Mouse (Mus musculus) liver, adult (tissue): Measurements from ENCODE around the gene Map4k3.

Experiments used
- GATA4 ChIP-seq: IDR thresholded peaks from 2 replicates; pipeline ENCODE4 v1.6.1; 2014; ENCODE audit warnings: mild to moderate bottlenecking, low read length; ENCODE audit not compliant: insufficient replicate concordance

Map4k3 gene

DNA sequence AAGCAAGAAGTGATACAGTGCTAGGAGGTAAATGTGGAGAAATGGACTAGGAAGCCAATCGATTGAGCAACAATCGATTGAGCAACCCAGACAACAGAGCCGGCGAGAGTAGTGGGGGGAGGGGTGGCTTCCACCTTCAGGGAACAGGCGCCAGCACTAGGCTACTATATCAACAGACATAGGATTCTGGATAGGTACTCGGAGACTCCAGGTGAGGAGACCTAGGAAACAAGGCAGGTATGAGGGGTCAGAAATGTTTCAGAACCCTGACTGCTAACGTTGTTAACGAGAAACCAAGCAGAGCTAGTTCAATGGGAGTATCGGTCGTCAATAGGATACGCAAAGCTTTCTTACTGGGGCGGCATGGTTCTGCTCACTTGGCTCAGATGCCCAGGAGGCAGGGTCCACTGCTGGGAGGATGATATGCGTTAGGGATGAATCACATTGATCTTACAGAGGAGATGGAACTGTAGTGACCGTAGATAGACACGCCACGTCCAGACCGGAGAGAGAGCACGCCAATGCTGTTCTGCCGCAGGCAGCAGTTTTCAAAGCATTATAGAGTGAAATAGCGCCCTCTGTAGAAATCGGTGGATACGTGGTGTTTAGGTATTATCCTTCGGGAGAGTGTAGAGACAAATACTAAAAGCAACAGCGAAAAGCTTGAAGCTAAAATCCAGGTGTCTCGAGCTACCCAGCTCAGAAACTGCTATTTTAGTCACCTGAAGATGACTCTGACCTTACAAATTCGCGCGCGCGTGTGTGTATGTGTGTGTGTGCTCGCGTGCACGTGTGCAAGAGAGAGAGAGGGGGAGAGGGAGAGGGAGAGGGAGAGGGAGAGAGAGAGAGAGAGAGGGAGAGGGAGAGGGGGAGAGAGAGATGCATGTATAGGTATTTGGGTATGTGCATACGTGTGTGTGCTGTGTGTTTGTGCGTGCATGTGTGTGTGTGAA lies 174.7 kb downstream of the Map4k3 start:
- 0 out of 2 replicates have a peak, but pooled peaks have one; percentile 6 for TF ChIP-seq GATA4

DNA sequence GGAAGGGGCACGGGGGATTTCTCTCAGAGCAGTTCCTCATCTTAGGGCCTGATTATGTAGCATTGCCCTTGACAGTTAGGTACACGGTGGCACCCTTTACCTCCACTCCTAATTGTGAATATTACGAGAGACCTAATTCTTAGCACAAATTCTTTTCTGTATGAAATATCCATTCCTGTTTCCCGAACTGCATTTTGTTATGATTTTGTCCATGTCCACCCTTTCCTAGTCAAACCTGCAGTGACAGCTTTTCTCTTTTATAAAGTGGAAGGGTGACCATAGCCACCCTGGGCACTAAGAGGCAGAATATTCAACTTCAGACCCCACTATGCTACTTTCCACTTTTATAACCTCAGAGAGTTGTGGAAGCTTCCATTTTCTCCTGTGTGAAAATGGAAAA lies 175.6 kb downstream of the Map4k3 start:
- TF ChIP-seq GATA4: no peak

DNA sequence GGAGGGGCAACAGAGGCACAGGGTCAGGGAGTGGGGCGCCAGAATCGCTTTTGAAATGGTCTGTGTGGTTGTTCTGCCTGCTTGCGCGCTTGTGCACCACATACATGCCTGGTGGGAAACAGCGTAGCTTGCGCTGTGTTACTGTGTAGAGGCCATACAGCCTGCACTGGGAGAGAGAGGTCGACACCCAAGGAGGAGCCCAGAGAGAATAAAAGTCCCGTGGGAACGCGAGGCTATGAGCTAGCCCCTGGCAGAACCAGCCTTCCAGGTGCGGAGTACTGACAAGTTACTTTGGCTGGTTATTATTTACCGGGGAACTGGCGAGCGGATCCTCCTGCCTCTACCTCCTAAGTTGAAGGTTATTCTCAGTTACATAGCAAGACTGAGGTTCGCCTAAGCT lies 177.3 kb downstream of the Map4k3 start:
- no peak for TF ChIP-seq GATA4

DNA sequence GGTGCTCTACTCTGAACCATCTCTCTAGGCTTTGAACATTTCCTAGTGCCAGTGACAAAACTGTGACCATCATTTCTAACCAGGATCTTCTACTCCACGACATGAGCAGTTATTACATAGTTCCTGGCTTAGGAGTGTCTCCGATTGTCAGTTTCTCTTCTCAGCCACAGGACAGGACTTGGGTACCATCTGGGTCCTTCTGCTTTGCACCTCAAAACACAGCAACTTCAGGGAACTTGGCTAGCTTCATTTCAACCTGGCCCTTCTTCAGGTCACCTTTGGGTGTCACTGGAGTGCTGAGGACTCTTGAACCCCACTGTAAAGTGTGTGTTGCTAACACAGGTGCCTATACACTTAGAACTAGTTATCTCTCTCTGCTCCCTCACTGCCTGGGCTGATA lies 181.4 kb downstream of the Map4k3 start:
- no peak for TF ChIP-seq GATA4

DNA sequence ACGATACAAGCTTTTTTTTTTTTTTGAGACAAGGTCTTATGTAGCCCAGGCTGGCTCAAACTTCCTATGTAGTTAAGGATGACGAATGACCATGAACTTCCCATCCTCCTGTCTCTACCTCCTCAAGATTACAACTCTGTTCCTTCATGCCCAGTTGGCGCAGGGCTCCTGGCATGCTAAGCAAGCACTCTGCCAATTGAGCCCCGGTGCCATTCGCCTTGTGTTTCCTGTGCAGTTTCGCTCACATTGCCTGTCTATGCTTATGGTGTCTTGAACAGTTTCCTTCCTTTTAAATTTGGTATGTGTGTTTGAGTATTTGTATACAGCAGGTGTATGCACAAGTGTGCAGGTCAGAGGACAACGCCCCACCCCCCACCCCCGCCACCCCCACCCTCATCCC lies 182.1 kb downstream of the Map4k3 start:
- no peak for TF ChIP-seq GATA4

DNA sequence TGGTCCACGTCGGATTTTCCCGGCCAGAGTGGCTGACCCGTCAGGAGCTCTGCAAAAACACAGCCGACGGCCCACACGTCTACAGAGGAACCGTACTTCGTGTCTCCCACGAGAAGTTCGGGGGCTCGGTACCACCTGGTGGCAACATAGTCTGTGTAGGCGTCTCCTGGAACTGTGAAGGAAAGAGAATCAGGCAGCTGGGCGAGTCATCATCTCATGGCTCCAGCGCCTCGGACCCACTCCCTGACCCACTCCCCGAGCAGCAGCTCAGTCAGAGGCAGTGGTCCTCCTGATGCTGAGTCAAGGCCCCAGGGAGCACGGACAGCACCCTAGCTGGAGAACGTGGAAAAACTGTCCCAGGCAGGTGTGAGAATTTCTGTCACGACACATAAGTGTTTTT lies 184.6 kb downstream of the Map4k3 start:
- no peak for TF ChIP-seq GATA4

DNA sequence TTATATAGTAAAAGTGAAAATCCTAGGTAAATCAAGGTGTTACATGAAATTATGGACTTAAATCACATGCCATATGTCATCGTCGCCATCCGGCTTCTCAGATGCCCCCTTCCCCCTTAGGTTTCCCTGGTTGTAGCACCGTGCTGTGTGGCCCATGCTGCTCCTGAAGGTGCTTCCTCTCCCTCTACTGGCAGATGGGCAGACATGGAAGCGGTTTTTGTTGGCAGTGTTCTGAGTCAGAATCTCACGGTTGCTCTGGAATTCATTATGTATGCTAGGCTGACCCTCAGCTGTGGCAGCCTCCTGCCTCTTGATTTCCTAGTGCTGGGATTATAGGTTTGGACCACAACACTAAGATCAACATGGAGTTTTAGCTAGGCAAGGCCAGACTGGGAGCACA lies 191.1 kb downstream of the Map4k3 start:
- TF ChIP-seq GATA4: no peak

DNA sequence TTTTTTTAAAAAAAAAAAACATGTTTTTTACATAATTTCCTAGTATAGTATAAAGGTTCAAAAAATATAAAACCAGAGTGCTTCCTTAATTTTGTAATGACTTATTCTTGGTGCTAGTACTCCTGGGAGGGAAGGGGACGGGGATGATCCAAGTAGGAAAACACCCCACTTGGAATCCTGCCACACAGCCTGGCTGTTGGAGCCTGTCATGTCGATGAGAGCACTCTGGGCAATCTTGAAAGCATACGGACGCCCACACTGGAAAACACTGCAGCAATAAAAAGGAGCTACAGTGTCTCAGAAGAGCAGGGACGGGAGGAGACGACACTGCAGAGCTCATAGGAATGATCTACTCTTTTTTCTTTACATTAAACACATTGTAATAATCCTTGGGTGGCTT lies 192.7 kb downstream of the Map4k3 start:
- TF ChIP-seq GATA4: no peak
